Mouse (Mus musculus): ENCODE data around the gene Malsu1.

DNA sequence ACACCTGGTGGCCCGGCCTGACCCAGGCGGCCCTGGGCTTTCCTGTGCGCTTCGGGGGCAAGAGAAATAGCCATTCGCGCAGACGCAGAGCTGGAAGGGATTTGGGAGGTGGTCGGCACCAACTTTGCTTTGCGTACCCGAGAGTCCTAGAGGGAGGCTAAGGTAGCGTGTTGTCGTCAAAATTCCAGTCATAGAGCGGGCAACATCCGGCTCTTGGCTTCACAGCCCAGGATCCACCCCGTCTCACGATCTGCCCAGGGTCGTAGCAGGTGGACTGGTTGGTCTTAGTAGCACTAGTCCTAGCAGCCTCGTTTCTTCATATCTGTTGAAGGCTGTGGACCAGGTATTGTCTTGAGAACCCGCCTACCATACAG, 509 bp downstream of the Malsu1 start:
- no peak for TF ChIP-seq FLI1 (IDR thresholded peaks at IDR 0.05; ENCODE audit: low read length)
- no peak for TF ChIP-seq GATA1 (IDR thresholded peaks at IDR 0.05; ENCODE audit: borderline replicate concordance, low read length)
